Mouse (Mus musculus) heart, embryonic 11.5 days (tissue): ENCODE measurements around the gene Fbxo3. TPM values are rescaled to one million over a fixed set of nuclear protein-coding genes. Genes with fewer than 3 reads are reported as not detected.
A peak's percentile ranks its signal among the peaks of the same experiment; 100 is the strongest.
"Not testable (repeated sequence)": the region's sequence is repeated elsewhere in the genome, so short reads cannot be mapped to it uniquely, and the experiment has no call there.

Experiments
- ATAC-seq: fragments of 200-750 bp; cut with Nextera tagmentation; replicated peaks from 2 replicates; pipeline ENCODE4 v1.8.0; 2017; ENCODE audit warnings: moderate library complexity; ENCODE audit not compliant: insufficient number of reproducible peaks, low FRiP score, low TSS enrichment
- H3K27ac ChIP-seq: fragments of 300-500 bp; sonication (generic); 2 replicates; pipeline ENCODE4 v1.5.1; 2014; ENCODE audit warnings: mild to moderate bottlenecking, low read depth, low read length
- H3K27me3 ChIP-seq: fragments of 300-500 bp; sonication (generic); 2 replicates; pipeline ENCODE4 v1.6.1; 2014; ENCODE audit warnings: mild to moderate bottlenecking, low read length, mixed read lengths; ENCODE audit not compliant: control insufficient read depth, insufficient read depth
- H3K36me3 ChIP-seq: fragments of 300-500 bp; sonication (generic); 2 replicates; pipeline ENCODE4 v1.6.1; 2014; ENCODE audit warnings: mild to moderate bottlenecking, low read length, moderate library complexity, mixed read lengths; ENCODE audit not compliant: control insufficient read depth, insufficient read depth
- H3K4me1 ChIP-seq: fragments of 300-500 bp; sonication (generic); 2 replicates; pipeline ENCODE4 v1.6.1; 2014; ENCODE audit warnings: low read length; ENCODE audit not compliant: control insufficient read depth, insufficient read depth
- H3K4me2 ChIP-seq: fragments of 300-500 bp; sonication (generic); 2 replicates; pipeline ENCODE4 v1.6.1; 2014; ENCODE audit warnings: mild to moderate bottlenecking, moderate library complexity
- H3K4me3 ChIP-seq: fragments of 300-500 bp; sonication (generic); 2 replicates; pipeline ENCODE4 v1.5.1; 2014; ENCODE audit warnings: low read depth, low read length
- H3K9ac ChIP-seq: fragments of 300-500 bp; sonication (generic); 2 replicates; pipeline ENCODE4 v1.6.1; 2014; ENCODE audit warnings: mild to moderate bottlenecking, low read depth, low read length, moderate library complexity
- H3K9me3 ChIP-seq: fragments of 300-500 bp; sonication (generic); replicated peaks from 2 replicates; pipeline ENCODE4 v1.6.1; 2016; ENCODE audit warnings: low read length; ENCODE audit not compliant: control insufficient read depth
- WGBS: fragments of 180-500 bp; shearing (Covaris S2); extraction: QIAGEN DNeasy Blood & Tissue Kit; methylation state at CpG from one replicate; pipeline ENCODE4 v1.1.7; 2014; ENCODE audit not compliant: insufficient replicate concordance; 5-methylcytosine and 5-hydroxymethylcytosine counted together
- polyA plus RNA-seq: library from polyadenylated mRNA; unstranded; fragments of >200 nt; fragmentation: Nextera tagmentation; extraction: Ambion mirVana; gene quantifications from 2 replicates; pipeline ENCODE4 v1.2.1, GENCODE M21; 2014

The Fbxo3 gene
- polyA plus RNA-seq, 1 experiment from 2014 or later = 43.2 TPM

DNA sequence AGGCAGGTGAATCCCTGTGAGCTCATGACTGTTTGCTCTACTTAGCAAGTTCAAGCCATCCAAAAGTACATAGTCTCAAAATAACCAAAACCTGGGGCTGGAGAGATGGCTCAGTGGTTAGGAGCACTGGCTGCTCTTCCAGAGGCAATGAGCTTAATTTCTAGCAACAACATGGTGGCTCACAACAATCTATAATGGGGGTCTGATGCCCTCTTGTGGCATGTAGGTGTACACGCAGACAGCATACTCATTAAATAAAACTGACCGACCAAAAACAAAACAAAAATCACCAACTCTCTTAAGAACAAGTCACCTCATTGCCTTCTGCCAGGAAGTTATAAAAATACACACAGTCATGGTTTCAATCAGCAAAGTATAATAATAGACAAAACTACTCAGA is 26.4 kb upstream of the Fbxo3 start:
- ATAC-seq = no peak
- Histone ChIP-seq H3K36me3 (no peaks in the 10 kb centered on the region), H3K27ac (no peak overlapping the region), H3K9ac (no peak overlapping the region), H3K27me3 (no peaks in the 10 kb centered on the region), H3K9me3 (no peaks in the 10 kb centered on the region), H3K4me1 (no peaks in the 10 kb centered on the region), H3K4me2 (no peak overlapping the region), H3K4me3 (no peak overlapping the region)
- 23% methylated on average over 2 of the region's 2 CpGs for WGBS

DNA sequence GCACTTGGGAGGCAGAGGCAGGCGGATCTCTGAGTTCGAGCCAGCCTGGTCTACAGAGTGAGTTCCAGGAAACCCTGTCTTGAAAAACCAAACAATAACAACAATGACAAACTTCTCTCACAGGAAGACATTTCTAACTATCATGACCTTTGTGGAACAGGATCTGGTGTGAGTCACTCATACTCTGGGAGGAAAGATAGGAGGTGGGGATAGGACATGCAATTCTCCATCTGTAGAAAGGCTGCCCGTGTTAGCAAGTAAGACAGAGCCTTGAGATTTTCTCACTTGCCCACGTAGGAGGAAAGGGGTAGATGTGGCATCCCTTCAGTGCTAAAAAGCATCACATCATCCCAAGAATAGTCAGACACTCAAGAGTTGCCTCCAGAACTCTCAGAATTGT is 25.7 kb upstream of the Fbxo3 start:
- Histone ChIP-seq H3K4me1 (no peaks in the 10 kb centered on the region), H3K4me3 (no peak overlapping the region), H3K9me3 (no peaks in the 10 kb centered on the region), H3K4me2 (no peak overlapping the region), H3K9ac (no peak overlapping the region), H3K27me3 (no peaks in the 10 kb centered on the region), H3K27ac (no peak overlapping the region), H3K36me3 (no peaks in the 10 kb centered on the region)
- 54% methylated on average over 4 of the region's 4 CpGs for WGBS
- no peak for ATAC-seq

DNA sequence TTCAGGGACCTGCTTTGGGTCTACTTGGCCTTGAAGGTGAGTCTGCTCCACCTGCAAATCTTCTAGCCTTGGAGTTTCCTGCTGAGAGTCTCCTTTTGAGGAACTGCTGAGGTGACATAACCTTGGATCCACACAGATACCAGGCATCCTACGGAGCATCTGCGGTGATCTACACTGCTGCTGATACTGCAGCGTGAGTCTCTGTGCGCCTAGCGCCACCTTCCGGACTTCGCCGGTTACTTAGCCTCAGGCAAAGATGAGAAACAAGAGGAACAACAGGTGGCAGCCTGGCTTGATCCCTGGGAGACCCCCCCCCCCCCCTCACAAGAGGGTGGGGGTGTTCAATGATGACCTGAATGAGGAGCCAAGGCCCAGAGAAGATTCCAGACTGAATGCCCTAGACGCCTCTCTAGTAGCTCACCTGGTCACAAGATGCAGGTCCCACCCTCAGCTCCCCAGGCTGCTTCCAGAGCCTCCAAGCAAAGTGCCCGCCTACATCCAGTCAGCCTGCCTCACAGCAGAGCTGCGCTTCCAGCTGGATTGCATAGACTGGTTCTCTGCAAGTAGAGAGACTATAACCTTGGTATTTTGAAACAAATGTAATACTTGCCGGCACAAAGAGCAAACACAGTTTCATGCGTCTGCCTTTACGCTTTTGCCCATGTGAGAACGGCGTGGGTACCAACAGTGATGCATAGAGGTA is 24.7 kb upstream of the Fbxo3 start:
- Histone ChIP-seq H3K36me3 (no peaks in the 10 kb centered on the region), H3K4me3 (no peak overlapping the region), H3K9ac (no peak overlapping the region), H3K4me1 (no peaks in the 10 kb centered on the region), H3K27me3 (no peaks in the 10 kb centered on the region), H3K27ac (no peak overlapping the region), H3K9me3 (no peaks in the 10 kb centered on the region), H3K4me2 (no peak overlapping the region)
- 31% methylated on average over 16 of the region's 16 CpGs for WGBS
- ATAC-seq = no peak

DNA sequence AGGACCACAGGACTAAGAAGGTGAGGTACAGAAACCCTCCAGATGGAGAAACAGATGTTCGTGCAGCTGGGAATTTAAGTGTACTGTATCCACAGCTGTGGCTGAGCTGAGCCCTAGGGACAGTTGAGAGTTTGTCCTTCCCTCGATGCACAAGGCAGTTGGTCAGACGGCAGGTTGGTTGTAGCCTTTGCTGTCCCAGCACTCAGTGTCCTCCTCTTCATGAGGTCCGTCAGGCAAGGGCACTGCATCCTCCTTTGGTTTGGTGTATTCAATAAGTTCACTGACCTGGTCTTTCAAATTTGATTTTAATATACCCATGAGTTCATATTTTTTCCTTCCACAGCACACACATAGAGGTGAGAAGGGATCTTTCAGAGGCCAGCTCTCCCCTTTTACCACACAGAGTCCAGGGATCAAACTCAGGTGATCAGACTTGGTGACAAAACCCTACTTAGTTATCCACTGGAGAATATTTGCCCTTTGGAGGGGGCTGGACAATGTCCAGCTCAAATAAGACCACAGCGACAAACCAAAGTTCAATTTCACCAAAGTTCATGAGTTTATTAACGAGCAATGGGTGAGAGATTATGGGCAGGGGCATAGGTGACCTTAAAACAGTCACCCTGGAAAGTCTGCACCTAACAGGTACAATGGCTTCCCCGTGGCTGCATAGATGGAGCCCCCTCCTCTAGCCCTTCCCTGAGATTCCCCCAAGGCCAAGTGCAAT is 19.6 kb upstream of the Fbxo3 start:
- WGBS = 72% methylated on average over 7 of the region's 7 CpGs
- no peak for ATAC-seq

DNA sequence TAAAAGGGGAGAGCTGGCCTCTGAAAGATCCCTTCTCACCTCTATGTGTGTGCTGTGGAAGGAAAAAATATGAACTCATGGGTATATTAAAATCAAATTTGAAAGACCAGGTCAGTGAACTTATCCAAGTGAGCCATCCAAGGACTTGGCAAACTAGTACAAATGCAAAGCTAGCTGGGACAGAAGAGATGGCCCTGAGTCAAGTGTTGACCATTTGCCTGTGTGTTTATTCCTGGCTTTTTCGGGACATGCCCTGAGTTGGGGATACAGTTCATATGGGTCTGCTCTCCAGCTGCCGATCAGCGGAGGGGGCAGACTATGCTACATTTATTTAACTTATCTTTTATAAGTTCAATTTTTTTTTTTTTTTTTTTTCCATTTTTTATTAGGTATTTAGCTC is 18.7 kb upstream of the Fbxo3 start:
- H3K4me1 ChIP-seq, H3K27ac ChIP-seq, H3K9ac ChIP-seq, H3K27me3 ChIP-seq, H3K4me2 ChIP-seq, ATAC-seq, H3K36me3 ChIP-seq, H3K9me3 ChIP-seq, H3K4me3 ChIP-seq: not testable (repeated sequence)
- 83% methylated on average over 3 of the region's 3 CpGs for WGBS

More for the DNA sequence above, 19.6 kb upstream of the Fbxo3 start:
- no peaks in the 10 kb centered on the region for H3K27me3 ChIP-seq
- H3K36me3 ChIP-seq = no peaks in the 10 kb centered on the region
- no peaks in the 10 kb centered on the region for H3K4me1 ChIP-seq
- H3K27ac ChIP-seq = no peak overlapping the region
- H3K9ac ChIP-seq = no peak overlapping the region
- no peak overlapping the region for H3K4me2 ChIP-seq
- H3K9me3 ChIP-seq = no peaks in the 10 kb centered on the region
- H3K4me3 ChIP-seq = no peak overlapping the region

DNA sequence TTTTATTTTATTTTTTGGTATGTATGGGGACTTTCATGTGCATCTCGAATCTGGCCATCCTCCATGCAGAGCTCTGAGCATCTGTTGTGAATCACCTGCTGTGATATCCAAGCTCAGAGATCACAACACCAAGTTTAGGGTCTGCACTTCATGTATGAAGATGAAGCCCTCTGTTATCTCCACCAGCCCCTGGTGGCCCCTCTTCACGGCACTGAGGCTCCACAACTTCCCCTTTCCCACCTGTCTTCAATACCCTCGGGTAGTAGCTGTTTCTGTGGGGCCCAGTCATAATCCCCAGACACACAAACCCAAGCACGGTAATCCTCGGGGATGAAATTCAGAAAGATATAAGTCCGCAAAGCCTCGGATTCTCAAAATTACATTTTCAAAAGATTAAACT is 4.4 kb upstream of the Fbxo3 start:
- H3K9ac ChIP-seq = no peak overlapping the region
- ATAC-seq = no peak
- 80% methylated on average over 7 of the region's 7 CpGs for WGBS
- no peak overlapping the region for H3K4me3 ChIP-seq
- no peaks in the 10 kb centered on the region for H3K36me3 ChIP-seq
- H3K27me3 ChIP-seq = no peaks in the 10 kb centered on the region
- no peak overlapping the region for H3K4me2 ChIP-seq
- no peaks in the 10 kb centered on the region for H3K4me1 ChIP-seq
- no peak overlapping the region for H3K27ac ChIP-seq
- no peaks in the 10 kb centered on the region for H3K9me3 ChIP-seq

DNA sequence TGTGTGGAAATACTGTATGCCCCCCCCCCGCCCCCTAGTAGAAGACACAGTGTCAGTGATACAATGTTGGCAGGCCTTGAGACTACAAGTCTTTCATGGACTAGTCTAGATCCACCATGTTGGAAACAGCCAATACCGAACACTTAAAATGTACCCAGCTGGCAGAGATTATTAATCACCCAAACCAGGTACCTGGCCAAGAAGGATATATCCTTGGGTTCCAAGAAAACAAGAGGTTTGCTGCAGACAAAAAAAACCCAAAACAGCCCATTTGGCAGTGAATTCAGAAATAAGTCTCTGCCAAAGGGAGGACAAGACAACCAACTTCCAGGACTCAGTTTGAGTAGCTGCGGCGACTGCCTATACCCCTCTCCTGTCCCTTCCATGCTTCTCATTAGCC is 2.9 kb upstream of the Fbxo3 start:
- no peaks in the 10 kb centered on the region for H3K9me3 ChIP-seq
- no peak overlapping the region for H3K9ac ChIP-seq
- peaks cover 9% of the 10 kb centered on the region for H3K4me1 ChIP-seq
- 80% methylated on average over 4 of the region's 4 CpGs for WGBS
- no peak overlapping the region for H3K4me2 ChIP-seq
- H3K27ac ChIP-seq = no peak overlapping the region
- no peak overlapping the region for H3K4me3 ChIP-seq
- ATAC-seq = no peak
- H3K36me3 ChIP-seq = no peaks in the 10 kb centered on the region
- H3K27me3 ChIP-seq = no peaks in the 10 kb centered on the region

DNA sequence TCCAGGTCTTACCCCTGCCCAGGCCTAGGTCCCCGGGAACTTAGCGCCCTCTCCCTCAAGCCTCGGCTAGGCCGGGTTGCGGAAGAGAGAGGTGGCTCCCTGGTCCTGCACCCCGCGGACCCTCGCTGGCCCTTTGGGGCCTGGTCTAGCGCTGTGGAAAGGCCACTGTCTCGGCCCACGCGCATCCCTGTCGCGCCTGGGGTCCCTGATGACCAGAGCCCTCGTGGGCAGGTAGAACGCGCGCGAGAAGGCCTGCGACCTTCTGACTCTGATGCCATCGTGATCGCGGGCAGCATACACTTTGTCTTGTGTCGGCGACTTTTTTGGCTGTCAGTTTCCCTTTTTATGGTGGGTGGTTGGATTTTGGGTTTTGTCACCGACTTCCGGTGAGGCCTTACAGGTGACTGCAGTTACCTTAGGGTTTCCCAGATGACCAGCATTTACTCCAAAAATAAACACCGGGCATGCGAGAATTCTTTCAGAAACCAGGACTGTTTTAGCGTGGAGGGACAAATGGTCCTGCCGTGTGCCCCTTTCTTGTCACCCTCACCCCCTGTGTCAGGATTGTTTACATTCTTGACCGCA is 710 bp downstream of the Fbxo3 start, which contains the start of gene 4931422A03Rik:
Gene 4931422A03Rik, minus strand, starts transcription at position 223 of the 585 bp plus-strand sequence.
- Histone ChIP-seq H3K4me1 (peaks cover 12% of the 10 kb centered on the region), H3K27me3 (no peaks in the 10 kb centered on the region), H3K36me3 (no peaks in the 10 kb centered on the region), H3K27ac (peak within 1 kb of the TSS; percentile 43; the same call in 1 of the 2 replicates), H3K4me2 (peak within 1 kb of the TSS; percentile 79), H3K9ac (peak within 1 kb of the TSS; percentile 98), H3K4me3 (peak within 1 kb of the TSS; percentile 97), H3K9me3 (no peaks in the 10 kb centered on the region)
- WGBS = under 1% methylated on average over 32 of the region's 32 CpGs
- peak; percentile 45 for ATAC-seq
